Mouse (Mus musculus) midbrain, postnatal 0 days (tissue): ENCODE measurements at regions not wholly inside any gene's neighbourhood (a gene's known extent, or its start where the extent isn't known, plus 50 kb on each side); places are given as distances from the start of the nearest gene placed in this dataset.
A peak's percentile ranks its signal among the peaks of the same experiment; 100 is the strongest.
"Not testable (repeated sequence)": the region's sequence is repeated elsewhere in the genome, so short reads cannot be mapped to it uniquely, and the experiment has no call there.

Experiments
- ATAC-seq: fragments of 200-750 bp; cut with Nextera tagmentation; 2 replicates; pipeline ENCODE4 v1.8.0; 2017; ENCODE audit warnings: moderate number of reproducible peaks, mild to moderate bottlenecking, moderate TSS enrichment, moderate library complexity; ENCODE audit not compliant: low FRiP score
- DNase-seq: peaks from one replicate; pipeline ENCODE4 v3.0.0-alpha.2; 2015; ENCODE audit warnings: low spot score
- H3K27ac ChIP-seq: fragments of 300-500 bp; sonication (generic); 2 replicates; pipeline ENCODE4 v1.5.1; 2014; ENCODE audit warnings: low read depth, mild to moderate bottlenecking, low read length, mixed read lengths
- H3K27me3 ChIP-seq: fragments of 300-500 bp; sonication (generic); 2 replicates; pipeline ENCODE4 v1.6.1; 2014; ENCODE audit warnings: low read length, control low read depth, mixed read lengths; ENCODE audit not compliant: insufficient read depth
- H3K36me3 ChIP-seq: fragments of 300-500 bp; sonication (generic); 2 replicates; pipeline ENCODE4 v1.6.1; 2014; ENCODE audit warnings: low read length, control low read depth, mixed read lengths; ENCODE audit not compliant: insufficient read depth
- H3K4me1 ChIP-seq: fragments of 300-500 bp; sonication (generic); 2 replicates; pipeline ENCODE4 v1.6.1; 2014; ENCODE audit warnings: mild to moderate bottlenecking, control low read depth, antibody characterized with exemption, low read length, mixed read lengths; ENCODE audit not compliant: insufficient read depth
- H3K4me2 ChIP-seq: fragments of 300-500 bp; sonication (generic); 2 replicates; pipeline ENCODE4 v1.6.1; 2014; ENCODE audit warnings: low read depth, mild to moderate bottlenecking, low read length, mixed read lengths; ENCODE audit not compliant: poor library complexity, severe bottlenecking
- H3K4me3 ChIP-seq: fragments of 300-500 bp; sonication (generic); 2 replicates; pipeline ENCODE4 v1.5.1; 2014; ENCODE audit warnings: low read depth, mild to moderate bottlenecking, low read length, moderate library complexity
- H3K9ac ChIP-seq: fragments of 300-500 bp; sonication (generic); replicated peaks from 2 replicates; pipeline ENCODE4 v1.6.1; 2014; ENCODE audit warnings: mild to moderate bottlenecking, low read length, moderate library complexity, mixed read lengths; ENCODE audit not compliant: poor library complexity, severe bottlenecking
- H3K9me3 ChIP-seq: fragments of 300-500 bp; sonication (generic); 2 replicates; pipeline ENCODE4 v1.6.1; 2016; ENCODE audit warnings: low read length, control low read depth
- CTCF ChIP-seq: IDR thresholded peaks from 2 replicates; pipeline ENCODE4 v1.5.1; 2016; ENCODE audit warnings: antibody characterized with exemption, mild to moderate bottlenecking
- WGBS: fragments of 180-500 bp; shearing (Covaris S2); extraction: QIAGEN DNeasy Blood & Tissue Kit; methylation state at CpG from one replicate; pipeline ENCODE4 v1.1.7; 2014; 5-methylcytosine and 5-hydroxymethylcytosine counted together

- Histone ChIP-seq H3K9me3 (0 out of 2 replicates have a peak, but pooled peaks cover 5% of the 10 kb centered on the region), H3K9ac (no peak overlapping the region), H3K36me3 (no peaks in the 10 kb centered on the region), H3K4me3 (no peak overlapping the region), H3K4me2 (no peak overlapping the region), H3K27me3 (no peaks in the 10 kb centered on the region), H3K4me1 (no peaks in the 10 kb centered on the region), H3K27ac (no peak overlapping the region)
- DNase-seq (no peak), ATAC-seq (no peak)
- 85% methylated on average over 4 of the region's 4 CpGs for WGBS
- TF ChIP-seq CTCF: no peak
Measured at GRCm38 (mm10) chr15:14123829-14124228, 950.4 kb upstream of the Cdh6 start.

DNA sequence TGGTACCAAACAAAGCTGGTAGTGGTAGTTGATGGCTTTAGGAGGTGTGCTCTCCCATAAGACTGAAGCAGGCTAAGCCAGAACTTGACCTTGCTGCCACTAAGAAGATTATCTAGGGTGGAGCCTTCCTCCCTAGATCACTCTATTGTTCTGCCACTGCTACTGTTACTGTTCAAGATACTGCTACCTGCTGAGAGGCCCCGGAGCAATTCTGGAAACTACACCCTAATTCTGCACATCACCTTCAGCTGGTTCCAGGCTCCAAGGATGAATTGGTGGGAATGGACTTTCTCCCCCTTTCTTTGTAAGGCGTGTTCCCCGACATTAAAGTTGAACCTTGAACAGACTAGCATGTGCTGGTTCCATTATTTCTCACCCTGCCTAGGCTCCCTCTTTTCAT, 944.8 kb upstream of the Cdh6 start:
- H3K4me3 ChIP-seq, ATAC-seq: not testable (repeated sequence)
- 86% methylated on average over 3 of the region's 3 CpGs for WGBS

GRCm38 (mm10) chr15:14101757-14102156, 928.3 kb upstream of the Cdh6 start:
- no peak overlapping the region for H3K4me3 ChIP-seq
- H3K9ac ChIP-seq: no peak overlapping the region
- H3K4me2 ChIP-seq: no peak overlapping the region
- 46% methylated on average over 1 of the region's 1 CpGs for WGBS
- ATAC-seq (no peak), DNase-seq (peak; percentile 5)
- no peak overlapping the region for H3K27ac ChIP-seq
- H3K4me1 ChIP-seq: no peaks in the 10 kb centered on the region
- H3K36me3 ChIP-seq: no peaks in the 10 kb centered on the region
- no peaks in the 10 kb centered on the region for H3K9me3 ChIP-seq
- no peaks in the 10 kb centered on the region for H3K27me3 ChIP-seq
- no peak for TF ChIP-seq CTCF

More for the DNA sequence above, 944.8 kb upstream of the Cdh6 start:
- not testable (repeated sequence) for H3K36me3 ChIP-seq, H3K4me1 ChIP-seq, H3K9ac ChIP-seq, DNase-seq, H3K27me3 ChIP-seq, H3K4me2 ChIP-seq, H3K9me3 ChIP-seq, H3K27ac ChIP-seq

DNA sequence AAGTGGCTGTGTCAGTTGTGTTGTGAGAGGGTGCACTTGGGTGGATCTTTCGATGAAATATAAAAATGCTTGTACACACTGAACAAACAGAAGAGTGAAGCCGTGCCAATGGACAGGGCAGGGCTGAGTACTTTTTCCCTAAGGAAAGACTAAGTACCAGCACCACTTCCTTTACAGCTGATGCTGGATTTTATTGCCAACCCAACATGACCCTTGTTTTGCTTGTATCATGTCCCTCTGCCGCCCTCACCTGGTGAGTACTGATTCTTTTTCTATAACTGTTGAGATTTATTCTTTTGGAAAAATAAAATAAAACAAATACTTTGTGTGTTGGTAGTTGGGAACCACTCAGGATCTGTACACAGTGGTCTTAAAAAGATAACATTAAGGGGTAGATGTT, 878.4 kb upstream of the Cdh6 start:
- WGBS: 66% methylated on average over 3 of the region's 3 CpGs
- Histone ChIP-seq H3K9me3 (no peaks in the 10 kb centered on the region), H3K36me3 (no peaks in the 10 kb centered on the region), H3K27ac (no peak overlapping the region), H3K9ac (no peak overlapping the region), H3K4me2 (no peak overlapping the region), H3K4me1 (no peaks in the 10 kb centered on the region), H3K4me3 (no peak overlapping the region), H3K27me3 (no peaks in the 10 kb centered on the region)
- TF ChIP-seq CTCF: peak; percentile 65
- ATAC-seq (no peak), DNase-seq (peak; percentile 36)
